Mouse (Mus musculus): ENCODE measurements around the gene E2f6. TPM values are rescaled to one million over a fixed set of nuclear protein-coding genes. Genes with fewer than 3 reads are reported as not detected.

The E2f6 gene
- total and polyA plus RNA-seq, 3 experiments: 9.3 to 36.1 (median 20.0) TPM

- DNase-seq (ENCODE audit: extremely low read depth): no peak
- dilution Hi-C loops (cut with MboI; ENCODE audit: extremely low pct_ligation_motif_present, extremely low pct_unique_long_range_greater_than_20kb, low sequenced_read_pairs): no loop called here
- in situ Hi-C loops (cut with MboI; ENCODE audit: low pct_ligation_motif_present, low pct_unique_long_range_greater_than_20kb, low sequenced_read_pairs): no loop called here
These were observed 21.0 kb upstream of the E2f6 start for GRCm38 (mm10) chr12:16789756-16790155.

GRCm38 (mm10) chr12:16790456-16790855, 20.3 kb upstream of the E2f6 start:
- Histone ChIP-seq H3K4me3 (replicated peaks in 1 of 3; ENCODE audit: low read depth in 2 of 3, low read length in 2 of 3, poor library complexity in 1 of 3) (no peak overlapping the region), H3K9ac (ENCODE audit: insufficient read depth, low read depth) (no peak overlapping the region), H3K27ac (ENCODE audit: insufficient read depth, low read depth) (no peak overlapping the region), H3K79me2 (replicated peaks; ENCODE audit: control insufficient read depth, extremely low read depth, insufficient read depth, poor library complexity, severe bottlenecking) (no peaks in the 10 kb centered on the region), H3K4me1 (ENCODE audit: control insufficient read depth in 1 of 2, insufficient read depth in 2 of 2) (no peaks in the 10 kb centered on the region), H3K9me3 (replicated peaks; ENCODE audit: low read length) (no peaks in the 10 kb centered on the region), H3K36me3 (replicated peaks in 1 of 2; ENCODE audit: control insufficient read depth in 1 of 2, insufficient read depth in 1 of 2, low read length in 1 of 2) (no peaks in the 10 kb centered on the region), H3K4me2 (ENCODE audit: insufficient read depth, low read depth, poor library complexity, severe bottlenecking) (no peak overlapping the region), H3K27me3 (replicated peaks) (no peaks in the 10 kb centered on the region)
- DNase-seq (ENCODE audit: extremely low read depth): no peak
- no peak for TF ChIP-seq RCOR1 (conservative IDR thresholded peaks at IDR 0.05; ENCODE audit: low read depth, low read length)
- no peak for TF ChIP-seq POLR2A (IDR thresholded peaks at IDR 0.05; ENCODE audit: low read depth, low read length)
- TF ChIP-seq TCF12 (IDR thresholded peaks at IDR 0.05; ENCODE audit: low read depth, low read length): no peak
- TF ChIP-seq USF1 (IDR thresholded peaks at IDR 0.05; ENCODE audit: low read depth, low read length): no peak
- no peak for TF ChIP-seq BHLHE40 (IDR thresholded peaks at IDR 0.05; ENCODE audit: low read depth, low read length)
- no peak for TF ChIP-seq PAX5 (IDR thresholded peaks at IDR 0.05; ENCODE audit: low read length)
- dilution Hi-C loops (cut with MboI; ENCODE audit: extremely low pct_ligation_motif_present, extremely low pct_unique_long_range_greater_than_20kb, low sequenced_read_pairs) (no loop called here), in situ Hi-C loops (cut with MboI; ENCODE audit: low pct_ligation_motif_present, low pct_unique_long_range_greater_than_20kb, low sequenced_read_pairs) (no loop called here)

More at GRCm38 (mm10) chr12:16789756-16790155, 21.0 kb upstream of the E2f6 start:
- H3K4me1 ChIP-seq (ENCODE audit: control insufficient read depth in 1 of 2, insufficient read depth in 2 of 2): no peaks in the 10 kb centered on the region
- no peak overlapping the region for H3K4me2 ChIP-seq (ENCODE audit: insufficient read depth, low read depth, poor library complexity, severe bottlenecking)
- no peak for TF ChIP-seq JUND (conservative IDR thresholded peaks at IDR 0.05; ENCODE audit: low read depth, low read length)
- TF ChIP-seq ZC3H11A (IDR thresholded peaks at IDR 0.05; ENCODE audit: low read depth, low read length): no peak
- no peak for TF ChIP-seq MXI1 (IDR thresholded peaks at IDR 0.05; ENCODE audit: low read depth, low read length)
- TF ChIP-seq NRF1 (IDR thresholded peaks at IDR 0.05; ENCODE audit: low read depth, low read length): no peak
- TF ChIP-seq MAX (IDR thresholded peaks at IDR 0.05; ENCODE audit: low read length): no peak
- no peak for TF ChIP-seq RAD21 (IDR thresholded peaks at IDR 0.05; ENCODE audit: low read depth, low read length)
- TF ChIP-seq ZKSCAN1 (IDR thresholded peaks at IDR 0.05; ENCODE audit: borderline replicate concordance, low read depth, low read length): no peak
- no peak for TF ChIP-seq RCOR1 (conservative IDR thresholded peaks at IDR 0.05; ENCODE audit: low read depth, low read length)
- no peak for TF ChIP-seq ZNF384 (IDR thresholded peaks at IDR 0.05; ENCODE audit: low read depth, low read length)
- H3K9ac ChIP-seq (ENCODE audit: insufficient read depth, low read depth): no peak overlapping the region
- no peaks in the 10 kb centered on the region for H3K36me3 ChIP-seq (replicated peaks in 1 of 2; ENCODE audit: control insufficient read depth in 1 of 2, insufficient read depth in 1 of 2, low read length in 1 of 2)
- no peaks in the 10 kb centered on the region for H3K79me2 ChIP-seq (replicated peaks; ENCODE audit: control insufficient read depth, extremely low read depth, insufficient read depth, poor library complexity, severe bottlenecking)
- H3K27ac ChIP-seq (ENCODE audit: insufficient read depth, low read depth): no peak overlapping the region
- H3K4me3 ChIP-seq (replicated peaks in 1 of 3; ENCODE audit: low read depth in 2 of 3, low read length in 2 of 3, poor library complexity in 1 of 3): no peak overlapping the region
- H3K27me3 ChIP-seq (replicated peaks): no peaks in the 10 kb centered on the region
- no peaks in the 10 kb centered on the region for H3K9me3 ChIP-seq (replicated peaks; ENCODE audit: low read length)

GRCm38 (mm10) chr12:16793371-16793770, 17.4 kb upstream of the E2f6 start:
- Histone ChIP-seq H3K36me3 (replicated peaks in 1 of 2; ENCODE audit: control insufficient read depth in 1 of 2, insufficient read depth in 1 of 2, low read length in 1 of 2) (no peaks in the 10 kb centered on the region), H3K4me3 (replicated peaks in 1 of 3; ENCODE audit: low read depth in 2 of 3, low read length in 2 of 3, poor library complexity in 1 of 3) (no peak overlapping the region), H3K4me1 (ENCODE audit: control insufficient read depth in 1 of 2, insufficient read depth in 2 of 2) (no peaks in the 10 kb centered on the region), H3K9me3 (replicated peaks; ENCODE audit: low read length) (no peaks in the 10 kb centered on the region), H3K4me2 (ENCODE audit: insufficient read depth, low read depth, poor library complexity, severe bottlenecking) (no peak overlapping the region), H3K27ac (ENCODE audit: insufficient read depth, low read depth) (no peak overlapping the region), H3K27me3 (replicated peaks) (no peaks in the 10 kb centered on the region), H3K79me2 (replicated peaks; ENCODE audit: control insufficient read depth, extremely low read depth, insufficient read depth, poor library complexity, severe bottlenecking) (no peaks in the 10 kb centered on the region), H3K9ac (ENCODE audit: insufficient read depth, low read depth) (no peak overlapping the region)
- in situ Hi-C loops (cut with MboI; ENCODE audit: low pct_ligation_motif_present, low pct_unique_long_range_greater_than_20kb, low sequenced_read_pairs): no loop called here
- TF ChIP-seq POLR2AphosphoS2 (IDR thresholded peaks at IDR 0.05; ENCODE audit: low read depth, low read length) (no peak), MAFK (IDR thresholded peaks at IDR 0.05; ENCODE audit: insufficient replicate concordance, low read length) (no peak), TBP (conservative IDR thresholded peaks at IDR 0.05; ENCODE audit: low read depth, low read length) (no peak), ZNF384 (IDR thresholded peaks at IDR 0.05; ENCODE audit: low read depth, low read length) (no peak), ELF1 (IDR thresholded peaks at IDR 0.05; ENCODE audit: low read depth, low read length) (no peak), RCOR1 (conservative IDR thresholded peaks at IDR 0.05; ENCODE audit: low read depth, low read length) (no peak), MAX (IDR thresholded peaks at IDR 0.05; ENCODE audit: low read length) (no peak), GABPA (IDR thresholded peaks at IDR 0.05; ENCODE audit: insufficient replicate concordance, low read depth, low read length) (no peak)
- dilution Hi-C loops (cut with MboI; ENCODE audit: extremely low pct_ligation_motif_present, extremely low pct_unique_long_range_greater_than_20kb, low sequenced_read_pairs): no loop called here
- DNase-seq (ENCODE audit: extremely low read depth): no peak
